Mouse (Mus musculus) heart, adult 2 months (tissue): Measurements from ENCODE around the gene Ppp3ca. TPM values are rescaled to one million over a fixed set of nuclear protein-coding genes. Genes with fewer than 3 reads are reported as not detected.

Source experiments
- DNase-seq, 2 experiments: peaks; one replicate each; pipeline ENCODE4 v3.0.0; 2021
- H3K27ac ChIP-seq: fragments of 200-600 bp; 2 replicates; pipeline ENCODE4 v1.8.1; 2022
- H3K27me3 ChIP-seq: fragments of 200-500 bp; 2 replicates; pipeline ENCODE4 v1.6.1; 2012; ENCODE audit warnings: mild to moderate bottlenecking, low read length, inconsistent platforms, mixed read lengths; ENCODE audit not compliant: control insufficient read depth, insufficient read depth
- H3K36me3 ChIP-seq: fragments of 200-500 bp; 2 replicates; pipeline ENCODE4 v1.6.1; 2012; ENCODE audit warnings: low read length, inconsistent platforms; ENCODE audit not compliant: control insufficient read depth, insufficient read depth
- H3K4me1 ChIP-seq: fragments of 200-500 bp; 2 replicates; pipeline ENCODE4 v1.6.1; 2011; ENCODE audit warnings: low read length; ENCODE audit not compliant: control insufficient read depth, insufficient read depth
- H3K4me3 ChIP-seq: fragments of 200-600 bp; 2 replicates; pipeline ENCODE4 v1.8.1; 2022
- H3K79me2 ChIP-seq: fragments of 200-500 bp; replicated peaks from 2 replicates; pipeline ENCODE4 v1.6.1; 2012; ENCODE audit warnings: mild to moderate bottlenecking, inconsistent platforms, low read length, moderate library complexity, mixed read lengths; ENCODE audit not compliant: control insufficient read depth, insufficient read depth
- H3K9ac ChIP-seq: fragments of 200-500 bp; 2 replicates; pipeline ENCODE4 v1.6.1; 2012; ENCODE audit warnings: low read depth, mild to moderate bottlenecking, control low read depth, inconsistent platforms, low read length, mixed read lengths
- CTCF ChIP-seq: fragments of 200-600 bp; IDR thresholded peaks from 2 replicates; pipeline ENCODE4 v1.8.1; 2022; ENCODE audit warnings: antibody characterized with exemption, mild to moderate bottlenecking, moderate library complexity
- EP300 ChIP-seq: fragments of 200-500 bp; IDR thresholded peaks from 2 replicates; pipeline ENCODE4 v1.6.1; 2011; ENCODE audit warnings: low read depth, low read length, control low read depth; ENCODE audit not compliant: insufficient read depth
- POLR2A ChIP-seq: fragments of 200-500 bp; IDR thresholded peaks from 2 replicates; pipeline ENCODE4 v1.6.1; 2011; ENCODE audit warnings: mild to moderate bottlenecking, low read depth, low read length, control low read depth; ENCODE audit not compliant: insufficient read depth
- WGBS: fragments of 180-500 bp; shearing (Covaris S2); methylation state at CpG from one replicate; pipeline ENCODE4 v1.1.7; 2018; 5-methylcytosine and 5-hydroxymethylcytosine counted together
- intact Hi-C: fragments of 180-260 bp; cut with DNase I; formaldehyde crosslinking; loops from one replicate; pipeline ENCODE4 v1.15.1; 2025
- long read RNA-seq: library from polyadenylated mRNA; stranded (forward); transcript quantifications from one replicate; pipeline ENCODE4 v2.0.0, GENCODE M21; 2021
- polyA plus RNA-seq: library from polyadenylated mRNA; depleted of rRNA; stranded (reverse); fragments of >200 nt; gene quantifications from 2 replicates; pipeline ENCODE4 v1.2.3, GENCODE M21; 2012; rRNA removed
- total RNA-seq, 2 experiments: library from RNA; stranded (reverse); gene quantifications; 2 replicates each; pipeline ENCODE4 v1.2.3; 2021

Gene Ppp3ca
- total RNA-seq: 10 to 100 TPM; 41.7 to 44.3 TPM
- 18.3 and 28.5 TPM in 2 replicates for polyA plus RNA-seq
- long read RNA-seq, full-length matches to known transcripts: 75 of 82 reads
- long read RNA-seq, partial matches to known transcripts: 3 of 82 reads
- long read RNA-seq, other reads (novel, unspliced or antisense): 4 of 82 reads

DNA sequence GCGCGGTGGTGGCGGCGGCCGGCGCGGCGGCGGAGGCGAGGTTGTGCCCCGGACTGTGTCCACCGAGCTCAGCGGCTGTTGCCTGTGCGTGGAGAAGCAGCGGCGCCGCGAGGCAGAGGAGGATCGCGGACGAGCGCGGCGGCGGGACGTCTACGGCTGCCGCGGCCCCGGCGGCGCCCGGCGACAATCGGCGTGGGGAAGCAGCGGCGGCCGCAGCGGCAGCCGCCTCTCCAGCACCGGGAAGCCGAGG is at the start of gene Ppp3ca:
Gene Ppp3ca (plus strand): TSS at position 15 of the 250 bp plus-strand sequence.
- Histone ChIP-seq H3K27me3 (no peaks in the 10 kb centered on the region), H3K4me1 (peaks cover 8% of the 10 kb centered on the region), H3K4me3 (peak within 1 kb of the TSS; percentile 87), H3K36me3 (peaks cover 9% of the 10 kb centered on the region; the same call in 1 of the 2 replicates), H3K9ac (peak within 1 kb of the TSS; percentile 96), H3K27ac (peak within 1 kb of the TSS; percentile 99), H3K79me2 (no peaks in the 10 kb centered on the region; the same call in 1 of the 2 replicates)
- no peak for DNase-seq
- TF ChIP-seq EP300: no peak
- peak; percentile 33; the same call in 1 of the 2 replicates for TF ChIP-seq POLR2A
- TF ChIP-seq CTCF: 0 out of 2 replicates have a peak, but pooled peaks have one; percentile 14
- intact Hi-C loops: loop anchor here (2.0 to 5.0 kb wide), 4 partner anchors 35 to 227 kb away; no protein-coding TSS in a partner anchor
- under 1% methylated on average over 43 of the region's 43 CpGs for WGBS

DNA sequence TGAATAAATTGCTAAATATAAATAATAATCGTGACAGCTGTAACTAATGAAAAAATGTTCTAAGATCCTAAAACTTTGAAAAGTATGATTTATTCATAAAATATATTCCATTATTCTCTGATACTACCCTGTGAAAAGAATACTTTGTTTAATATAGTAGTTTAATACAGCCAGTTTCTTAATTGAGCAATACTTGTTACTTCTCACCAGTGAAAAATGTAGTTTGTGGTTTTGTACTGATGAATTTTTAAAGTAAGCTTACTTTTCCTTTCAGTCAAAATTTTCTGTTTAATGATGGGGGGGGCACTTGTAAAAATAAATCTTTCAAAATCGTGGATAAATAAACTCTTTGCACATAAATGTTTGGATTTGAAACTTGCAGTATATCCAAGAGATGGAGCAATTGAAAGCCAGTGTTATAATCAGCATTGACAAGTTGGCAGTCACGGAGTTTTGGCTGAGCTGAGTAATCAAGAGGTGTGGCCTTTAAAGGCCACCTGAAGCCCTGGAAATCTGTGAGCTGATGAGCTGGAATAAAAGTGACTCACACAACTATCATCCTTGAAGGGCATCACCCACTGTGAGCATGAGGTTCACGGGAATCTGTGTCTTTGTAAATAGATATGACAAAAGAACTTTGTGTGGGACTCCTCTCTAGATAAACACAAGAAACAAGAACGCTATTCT is 29.2 kb upstream of the Ppp3ca start:
- DNase-seq: no peak
- no peak for TF ChIP-seq EP300
- no peak for TF ChIP-seq CTCF
- no peak for TF ChIP-seq POLR2A
- no peaks in the 10 kb centered on the region for H3K79me2 ChIP-seq
- H3K4me1 ChIP-seq: no peaks in the 10 kb centered on the region
- WGBS: 65% methylated on average over 5 of the region's 5 CpGs
- intact Hi-C loops: no loop called here
- no peak overlapping the region for H3K4me3 ChIP-seq
- H3K27ac ChIP-seq: no peak overlapping the region
- H3K9ac ChIP-seq: no peak overlapping the region
- no peaks in the 10 kb centered on the region for H3K27me3 ChIP-seq
- H3K36me3 ChIP-seq: no peaks in the 10 kb centered on the region

DNA sequence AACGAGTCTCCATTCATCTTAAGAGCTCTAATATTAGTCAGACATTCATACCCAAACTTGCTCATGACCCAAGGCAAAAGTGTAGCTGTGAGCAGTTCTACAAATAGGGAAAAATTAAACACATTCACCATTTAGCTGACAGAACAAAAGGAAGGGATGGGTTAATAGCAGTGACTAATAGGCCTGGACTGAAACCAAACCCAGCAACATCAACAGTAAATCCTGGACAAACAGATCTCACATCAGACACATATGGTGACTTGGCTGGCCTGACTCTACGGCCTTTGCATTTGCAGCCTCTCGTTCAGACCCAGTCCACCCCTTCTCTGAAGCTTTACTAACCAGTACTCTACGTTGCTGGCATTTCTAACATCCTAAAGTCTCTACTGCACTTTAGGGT is 19.0 kb upstream of the Ppp3ca start:
- Histone ChIP-seq H3K36me3 (no peaks in the 10 kb centered on the region), H3K9ac (no peak overlapping the region), H3K27ac (no peak overlapping the region), H3K4me1 (no peaks in the 10 kb centered on the region), H3K27me3 (no peaks in the 10 kb centered on the region), H3K79me2 (no peaks in the 10 kb centered on the region), H3K4me3 (no peak overlapping the region)
- 69% methylated on average over 4 of the region's 4 CpGs for WGBS
- intact Hi-C loops: no loop called here
- no peak for TF ChIP-seq POLR2A
- TF ChIP-seq CTCF: no peak
- no peak for TF ChIP-seq EP300
- no peak for DNase-seq

DNA sequence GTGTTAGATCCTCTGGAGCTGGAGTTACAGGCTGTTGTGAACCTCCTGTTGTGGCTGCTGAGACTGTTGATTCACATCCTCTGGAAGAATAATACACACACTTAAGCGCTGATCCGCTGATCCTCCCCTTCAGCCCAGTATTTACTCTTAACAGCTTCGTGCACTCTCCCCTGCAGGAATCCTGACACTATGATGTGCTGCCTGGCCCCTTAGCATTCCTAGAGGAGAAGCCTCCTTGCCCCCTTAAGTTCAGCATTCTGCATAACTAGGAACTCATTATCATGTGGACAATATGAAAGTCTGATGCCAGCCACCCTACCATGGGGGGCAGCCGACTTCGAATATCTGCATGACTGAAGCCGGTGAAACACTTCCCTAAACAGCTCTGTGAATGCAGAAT is 18.4 kb upstream of the Ppp3ca start:
- H3K36me3 ChIP-seq: no peaks in the 10 kb centered on the region
- 53% methylated on average over 6 of the region's 6 CpGs for WGBS
- intact Hi-C loops: no loop called here
- no peak overlapping the region for H3K27ac ChIP-seq
- H3K4me3 ChIP-seq: no peak overlapping the region
- H3K9ac ChIP-seq: no peak overlapping the region
- DNase-seq: no peak
- no peaks in the 10 kb centered on the region for H3K27me3 ChIP-seq
- TF ChIP-seq EP300: no peak
- no peak for TF ChIP-seq POLR2A
- no peak for TF ChIP-seq CTCF
- H3K4me1 ChIP-seq: no peaks in the 10 kb centered on the region
- H3K79me2 ChIP-seq: no peaks in the 10 kb centered on the region

DNA sequence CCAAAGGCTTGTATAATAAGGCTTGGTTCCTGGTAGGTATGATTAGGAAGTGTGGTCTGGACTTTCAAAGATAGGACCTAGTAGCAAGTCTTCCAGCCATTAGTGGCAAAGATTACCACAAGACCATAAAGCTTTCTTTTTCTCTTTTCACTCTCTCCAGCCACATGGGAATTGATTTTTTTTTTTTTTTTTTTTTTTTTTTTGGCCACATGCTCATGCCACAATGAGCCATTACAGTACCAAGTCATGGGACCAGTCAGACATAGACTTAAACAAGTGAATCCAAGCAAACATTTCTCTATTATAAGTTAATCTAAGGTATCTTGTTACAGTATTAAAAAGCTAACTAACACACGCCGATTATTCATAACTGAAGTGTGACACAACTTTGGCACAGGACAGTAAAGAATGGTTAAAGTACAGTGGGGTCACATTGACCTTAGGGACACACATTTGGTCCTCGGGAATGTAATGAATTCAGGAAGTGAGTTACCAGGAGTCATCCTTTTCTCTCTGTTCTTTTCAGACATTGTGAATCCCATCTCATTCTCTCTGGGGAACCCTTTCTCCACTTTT is 13.4 kb upstream of the Ppp3ca start:
- DNase-seq: no peak
- H3K79me2 ChIP-seq: no peaks in the 10 kb centered on the region
- no peaks in the 10 kb centered on the region for H3K27me3 ChIP-seq
- 72% methylated on average over 3 of the region's 3 CpGs for WGBS
- H3K4me3 ChIP-seq: no peak overlapping the region
- H3K4me1 ChIP-seq: no peaks in the 10 kb centered on the region
- no peaks in the 10 kb centered on the region for H3K36me3 ChIP-seq
- intact Hi-C loops: no loop called here
- no peak for TF ChIP-seq EP300
- TF ChIP-seq CTCF: no peak
- no peak for TF ChIP-seq POLR2A
- no peak overlapping the region for H3K27ac ChIP-seq
- H3K9ac ChIP-seq: no peak overlapping the region

DNA sequence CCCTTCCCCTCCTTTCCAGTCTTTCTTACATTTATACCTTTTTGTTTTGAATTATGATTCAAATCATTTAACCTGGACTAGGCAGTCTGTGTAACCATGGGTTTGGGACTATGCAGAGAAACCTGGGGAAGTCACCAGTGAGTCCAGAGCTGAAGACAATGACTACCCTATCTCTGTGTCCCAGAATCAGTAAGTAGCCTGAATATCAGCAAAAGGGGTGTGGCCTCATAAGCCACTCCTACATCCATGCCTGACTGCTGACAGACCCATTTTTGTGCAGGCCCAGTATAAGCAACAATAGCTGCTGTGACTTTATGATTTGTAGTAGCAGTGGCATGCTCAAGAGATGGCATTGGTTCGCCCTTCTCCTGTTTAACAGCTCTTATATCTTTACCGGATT is 11.2 kb upstream of the Ppp3ca start:
- no peak for TF ChIP-seq POLR2A
- WGBS: 95% methylated on average over 2 of the region's 2 CpGs
- Histone ChIP-seq H3K79me2 (no peaks in the 10 kb centered on the region), H3K4me1 (no peaks in the 10 kb centered on the region), H3K27me3 (no peaks in the 10 kb centered on the region), H3K36me3 (no peaks in the 10 kb centered on the region), H3K27ac (no peak overlapping the region), H3K9ac (no peak overlapping the region), H3K4me3 (no peak overlapping the region)
- no peak for DNase-seq
- intact Hi-C loops: no loop called here
